ENCODE assay signal across 13 mouse cellular contexts in the genomic region with DNA sequence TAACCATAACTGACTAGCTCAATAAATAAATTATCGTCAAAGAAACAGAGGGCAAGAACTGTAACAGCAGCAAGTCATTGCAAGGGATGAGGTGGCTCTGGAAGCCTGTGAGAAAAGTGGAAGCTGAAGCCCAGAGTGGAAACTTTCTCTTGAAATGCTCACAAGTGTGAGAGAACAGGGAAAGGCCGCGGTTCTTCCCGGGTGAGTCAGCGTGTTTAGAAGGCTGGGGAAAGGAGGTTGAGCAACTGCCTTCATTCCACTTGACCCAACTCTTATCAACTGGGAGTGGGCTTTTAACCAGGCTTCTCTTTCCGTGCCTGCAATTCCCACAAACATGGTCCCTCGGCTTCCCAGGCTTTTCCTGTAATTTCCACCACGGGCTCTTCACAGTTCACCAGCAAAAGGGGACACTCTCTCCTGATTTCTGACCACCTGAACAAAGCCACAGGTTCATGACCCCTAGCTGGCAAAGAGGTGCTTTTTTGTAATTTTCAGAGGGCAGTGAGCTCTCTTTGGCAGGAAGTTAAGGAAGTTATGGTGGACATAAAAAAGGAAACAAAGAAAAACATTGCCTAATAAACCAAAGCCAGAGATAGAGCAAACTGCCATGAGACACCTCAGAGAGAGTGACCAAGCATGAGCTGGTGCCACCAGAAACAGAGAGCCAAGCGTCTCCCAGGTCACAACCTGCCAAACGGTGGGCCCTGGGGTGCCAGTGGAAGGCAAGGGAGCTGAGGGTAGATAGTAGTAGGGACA. TPM values are rescaled to one million over a fixed set of nuclear protein-coding genes. Genes with fewer than 3 reads are reported as not detected.
DNase-seq lines count a peak whose midpoint lies in the region; ATAC-seq lines count a peak whose summit lies in the region.
"Had no signal": no experiment of that assay in that cellular context is flagged by ENCODE, and none has a peak within 500 bp of the region (broad histone marks: within the 10 kb centered on the region; RNA-seq: fewer than 3 reads in every experiment).

No protein-coding gene starts in this region.

- no peak overlapping the region for H3K9ac ChIP-seq in midbrain, embryonic 11.5 days (ENCODE audit: low read length)
- H3K9ac ChIP-seq: kidney, embryonic 15.5 days; limb, embryonic 15.5 days had no signal

- peak; percentile 47 to 56 for DNase-seq in spleen, postnatal 36 days (ENCODE audit: low spot score in 2 of 2)
- DNase-seq in spleen, postnatal 10 days (ENCODE audit: low spot score in 2 of 2) = no peak
- DNase-seq in heart, embryonic 10.5 days (ENCODE audit: low spot score) = no peak
- peak; percentile 89 to 91 for DNase-seq in lung, adult 18-20 months
- no peak for DNase-seq in embryo, embryonic 10.5 days (ENCODE audit: low spot score)
- DNase-seq in thymus, postnatal 0 days (ENCODE audit: low spot score) = no peak
- no peak for DNase-seq in natural killer cell, adult 2 months (ENCODE audit: low spot score in 2 of 2)
- no peak for DNase-seq in midbrain, embryonic 11.5 days (ENCODE audit: low spot score, missing footprints)
- DNase-seq: cerebellum, adult 9-10 months had no signal

- no peaks in the 10 kb centered on the region for H3K36me3 ChIP-seq in heart, embryonic 10.5 days
- no peaks in the 10 kb centered on the region for H3K36me3 ChIP-seq in midbrain, embryonic 11.5 days (ENCODE audit: control insufficient read depth, insufficient read depth, low read length)
- H3K36me3 ChIP-seq: G1E; kidney, embryonic 15.5 days; limb, embryonic 15.5 days had no signal

- peaks cover 9% of the 10 kb centered on the region for H3K4me1 ChIP-seq in heart, embryonic 10.5 days
- no peaks in the 10 kb centered on the region for H3K4me1 ChIP-seq in midbrain, embryonic 11.5 days (ENCODE audit: control insufficient read depth, insufficient read depth, low read length)
- H3K4me1 ChIP-seq: kidney, embryonic 15.5 days; limb, embryonic 15.5 days had no signal

- no peak overlapping the region for H3K4me2 ChIP-seq in midbrain, embryonic 11.5 days
- H3K4me2 ChIP-seq: kidney, embryonic 15.5 days; limb, embryonic 15.5 days had no signal

- ATAC-seq in midbrain, embryonic 11.5 days (ENCODE audit: low FRiP score) = no peak
- ATAC-seq: forebrain, embryonic 16.5 days had no signal

- H3K9me3 ChIP-seq in heart, embryonic 10.5 days = no peaks in the 10 kb centered on the region
- no peaks in the 10 kb centered on the region for H3K9me3 ChIP-seq in midbrain, embryonic 11.5 days (ENCODE audit: control insufficient read depth, low read length)
- H3K9me3 ChIP-seq: G1E; kidney, embryonic 15.5 days; limb, embryonic 15.5 days had no signal

- no peaks in the 10 kb centered on the region for H3K27me3 ChIP-seq in heart, embryonic 10.5 days (ENCODE audit: insufficient read depth, poor library complexity, severe bottlenecking)
- no peaks in the 10 kb centered on the region for H3K27me3 ChIP-seq in midbrain, embryonic 11.5 days (ENCODE audit: control insufficient read depth, insufficient read depth, low read length)
- H3K27me3 ChIP-seq: kidney, embryonic 15.5 days; limb, embryonic 15.5 days had no signal

- peak overlapping the region; percentile 37; the same call in 1 of the 2 replicates for H3K27ac ChIP-seq in heart, embryonic 10.5 days
- H3K27ac ChIP-seq in midbrain, embryonic 11.5 days (ENCODE audit: low read depth, low read length) = no peak overlapping the region
- H3K27ac ChIP-seq: kidney, embryonic 15.5 days; limb, embryonic 15.5 days had no signal

- H3K4me3 ChIP-seq in heart, embryonic 10.5 days = no peak overlapping the region
- no peak overlapping the region for H3K4me3 ChIP-seq in midbrain, embryonic 11.5 days (ENCODE audit: low read depth, low read length)
- H3K4me3 ChIP-seq: kidney, embryonic 15.5 days; limb, embryonic 15.5 days had no signal

- WGBS in heart, embryonic 10.5 days = 44% methylated on average over 10 of the region's 10 CpGs
- 86% methylated on average over 10 of the region's 10 CpGs for WGBS in midbrain, embryonic 11.5 days

RNA-seq across cellular contexts. Expression of a gene that starts 17.6 kb away (rescaled TPM):
- 3.6 and 3.8 TPM in 2 replicates for polyA plus RNA-seq in heart, embryonic 10.5 days (2016; fragmentation: Nextera tagmentation; extraction: Ambion mirVana)
- 3.5 and 4.0 TPM in 2 replicates for polyA plus RNA-seq in thymus, postnatal 0 days (2015; fragmentation: Nextera tagmentation; extraction: Ambion mirVana)
- 1.9 and 2.1 TPM in 2 replicates for polyA plus RNA-seq in midbrain, embryonic 11.5 days (2014; fragmentation: Nextera tagmentation; extraction: Ambion mirVana)

RNA-seq across cellular contexts. Expression of a gene that starts 37.9 kb away (rescaled TPM):
- polyA plus RNA-seq in heart, embryonic 10.5 days (2016; fragmentation: Nextera tagmentation; extraction: Ambion mirVana) = 8.1 and 8.3 TPM in 2 replicates
- polyA plus RNA-seq in thymus, postnatal 0 days (2015; fragmentation: Nextera tagmentation; extraction: Ambion mirVana) = 12.9 and 16.6 TPM in 2 replicates
- polyA plus RNA-seq in midbrain, embryonic 11.5 days (2014; fragmentation: Nextera tagmentation; extraction: Ambion mirVana) = 12.9 and 14.4 TPM in 2 replicates

Comparison
In these comparisons a context has a peak if more than half of its experiments do, and no peak if none do; other contexts are left out.
1. DNase-seq: peak in spleen, postnatal 36 days (2 of 2) and lung, adult 18-20 months (2 of 2); none in spleen, postnatal 10 days (0 of 2), heart, embryonic 10.5 days (single experiment), embryo, embryonic 10.5 days (single experiment), thymus, postnatal 0 days (single experiment), natural killer cell, adult 2 months (0 of 2) and midbrain, embryonic 11.5 days (single experiment).